Mouse (Mus musculus): ENCODE results near the gene Atad1. TPM values are rescaled to one million over a fixed set of nuclear protein-coding genes. Genes with fewer than 3 reads are reported as not detected.
"Not testable (repeated sequence)": the region's sequence is repeated elsewhere in the genome, so short reads cannot be mapped to it uniquely, and the experiment has no call there.

Atad1 gene
- polyA plus RNA-seq, 1 experiment from 2014 or later: 79.7 TPM

GRCm38 (mm10) chr19:32711761-32712541, 27.6 kb downstream of the Atad1 start:
- Histone ChIP-seq H3K9me3 (ENCODE audit: control insufficient read depth, low read length) (no peaks in the 10 kb centered on the region), H3K4me3 (ENCODE audit: low read depth, low read length) (peak overlapping the region; percentile 83), H3K27me3 (replicated peaks; ENCODE audit: control insufficient read depth, insufficient read depth, low read length) (no peaks in the 10 kb centered on the region), H3K4me2 (ENCODE audit: low read length) (peak overlapping the region; percentile 57), H3K9ac (ENCODE audit: low read length) (peak overlapping the region; percentile 89), H3K4me1 (replicated peaks; ENCODE audit: control insufficient read depth, insufficient read depth, low read length) (peaks cover 6% of the 10 kb centered on the region; the same call in 1 of the 2 replicates), H3K27ac (ENCODE audit: low read depth) (peak overlapping the region; percentile 75), H3K36me3 (ENCODE audit: control insufficient read depth, insufficient read depth, low read length) (0 out of 2 replicates have a peak, but pooled peaks cover 2% of the 10 kb centered on the region)
- DNase-seq (ENCODE audit: low spot score) (peak; percentile 97), ATAC-seq (replicated peaks; ENCODE audit: low FRiP score, low TSS enrichment, low read depth) (peak; percentile 94)
- under 1% methylated on average over 63 of the region's 63 CpGs for WGBS

- peaks cover 17% of the 10 kb centered on the region for H3K36me3 ChIP-seq (ENCODE audit: control insufficient read depth, insufficient read depth, low read length)
- no peak overlapping the region for H3K9ac ChIP-seq (ENCODE audit: low read length)
- ATAC-seq (replicated peaks; ENCODE audit: low FRiP score, low TSS enrichment, low read depth) (no peak), DNase-seq (ENCODE audit: low spot score) (no peak)
- WGBS: 66% methylated on average over 3 of the region's 3 CpGs
- H3K27ac ChIP-seq (ENCODE audit: low read depth): no peak overlapping the region
- no peaks in the 10 kb centered on the region for H3K9me3 ChIP-seq (ENCODE audit: control insufficient read depth, low read length)
- H3K4me3 ChIP-seq (ENCODE audit: low read depth, low read length): no peak overlapping the region
- H3K4me1 ChIP-seq (replicated peaks; ENCODE audit: control insufficient read depth, insufficient read depth, low read length): peaks cover 6% of the 10 kb centered on the region; the same call in 1 of the 2 replicates
- H3K4me2 ChIP-seq (ENCODE audit: low read length): no peak overlapping the region
- no peaks in the 10 kb centered on the region for H3K27me3 ChIP-seq (replicated peaks; ENCODE audit: control insufficient read depth, insufficient read depth, low read length)
Measured at GRCm38 (mm10) chr19:32710288-32710687, 29.3 kb downstream of the Atad1 start.

GRCm38 (mm10) chr19:32708996-32709395, 30.6 kb downstream of the Atad1 start:
- peaks cover 6% of the 10 kb centered on the region; the same call in 1 of the 2 replicates for H3K4me1 ChIP-seq (replicated peaks; ENCODE audit: control insufficient read depth, insufficient read depth, low read length)
- H3K9ac ChIP-seq (ENCODE audit: low read length): no peak overlapping the region
- H3K27me3 ChIP-seq (replicated peaks; ENCODE audit: control insufficient read depth, insufficient read depth, low read length): no peaks in the 10 kb centered on the region
- H3K27ac ChIP-seq (ENCODE audit: low read depth): no peak overlapping the region
- 84% methylated on average over 5 of the region's 5 CpGs for WGBS
- no peak overlapping the region for H3K4me2 ChIP-seq (ENCODE audit: low read length)
- H3K36me3 ChIP-seq (ENCODE audit: control insufficient read depth, insufficient read depth, low read length): peaks cover 30% of the 10 kb centered on the region
- no peaks in the 10 kb centered on the region for H3K9me3 ChIP-seq (ENCODE audit: control insufficient read depth, low read length)
- DNase-seq (ENCODE audit: low spot score) (no peak), ATAC-seq (replicated peaks; ENCODE audit: low FRiP score, low TSS enrichment, low read depth) (no peak)
- H3K4me3 ChIP-seq (ENCODE audit: low read depth, low read length): no peak overlapping the region

- Histone ChIP-seq H3K9ac (ENCODE audit: low read length) (no peak overlapping the region), H3K36me3 (ENCODE audit: control insufficient read depth, insufficient read depth, low read length) (peaks cover 86% of the 10 kb centered on the region), H3K4me3 (ENCODE audit: low read depth, low read length) (no peak overlapping the region), H3K9me3 (ENCODE audit: control insufficient read depth, low read length) (no peaks in the 10 kb centered on the region), H3K4me1 (replicated peaks; ENCODE audit: control insufficient read depth, insufficient read depth, low read length) (no peaks in the 10 kb centered on the region), H3K27ac (ENCODE audit: low read depth) (no peak overlapping the region), H3K27me3 (replicated peaks; ENCODE audit: control insufficient read depth, insufficient read depth, low read length) (no peaks in the 10 kb centered on the region), H3K4me2 (ENCODE audit: low read length) (no peak overlapping the region)
- ATAC-seq (replicated peaks; ENCODE audit: low FRiP score, low TSS enrichment, low read depth): no peak
- WGBS: 79% methylated on average over 3 of the region's 3 CpGs
- DNase-seq (ENCODE audit: low spot score): no peak
Measured at GRCm38 (mm10) chr19:32702191-32702590, 37.4 kb downstream of the Atad1 start.

- Histone ChIP-seq H3K4me3 (ENCODE audit: low read depth, low read length) (no peak overlapping the region), H3K4me1 (replicated peaks; ENCODE audit: control insufficient read depth, insufficient read depth, low read length) (no peaks in the 10 kb centered on the region), H3K36me3 (ENCODE audit: control insufficient read depth, insufficient read depth, low read length) (peaks cover 90% of the 10 kb centered on the region), H3K9me3 (ENCODE audit: control insufficient read depth, low read length) (no peaks in the 10 kb centered on the region), H3K27me3 (replicated peaks; ENCODE audit: control insufficient read depth, insufficient read depth, low read length) (no peaks in the 10 kb centered on the region), H3K9ac (ENCODE audit: low read length) (no peak overlapping the region), H3K4me2 (ENCODE audit: low read length) (no peak overlapping the region), H3K27ac (ENCODE audit: low read depth) (no peak overlapping the region)
- DNase-seq (ENCODE audit: low spot score): no peak
- no peak for ATAC-seq (replicated peaks; ENCODE audit: low FRiP score, low TSS enrichment, low read depth)
- 95% methylated on average over 2 of the region's 2 CpGs for WGBS
Measured at GRCm38 (mm10) chr19:32696674-32697073, 42.9 kb downstream of the Atad1 start.

- Histone ChIP-seq H3K9me3 (ENCODE audit: control insufficient read depth, low read length) (no peaks in the 10 kb centered on the region), H3K36me3 (ENCODE audit: control insufficient read depth, insufficient read depth, low read length) (peaks cover 59% of the 10 kb centered on the region), H3K9ac (ENCODE audit: low read length) (no peak overlapping the region), H3K27me3 (replicated peaks; ENCODE audit: control insufficient read depth, insufficient read depth, low read length) (no peaks in the 10 kb centered on the region), H3K27ac (ENCODE audit: low read depth) (no peak overlapping the region), H3K4me1 (replicated peaks; ENCODE audit: control insufficient read depth, insufficient read depth, low read length) (no peaks in the 10 kb centered on the region), H3K4me3 (ENCODE audit: low read depth, low read length) (no peak overlapping the region), H3K4me2 (ENCODE audit: low read length) (no peak overlapping the region)
- DNase-seq (ENCODE audit: low spot score): peak; percentile 55
- 75% methylated on average over 6 of the region's 6 CpGs for WGBS
- no peak for ATAC-seq (replicated peaks; ENCODE audit: low FRiP score, low TSS enrichment, low read depth)
Measured at GRCm38 (mm10) chr19:32689724-32690123, 49.9 kb downstream of the Atad1 start.

GRCm38 (mm10) chr19:32688227-32688626, 51.4 kb downstream of the Atad1 start:
- not testable (repeated sequence) for H3K4me3 ChIP-seq (ENCODE audit: low read depth, low read length); H3K4me2 ChIP-seq (ENCODE audit: low read length); ATAC-seq (replicated peaks; ENCODE audit: low FRiP score, low TSS enrichment, low read depth); H3K9me3 ChIP-seq (ENCODE audit: control insufficient read depth, low read length); H3K4me1 ChIP-seq (replicated peaks; ENCODE audit: control insufficient read depth, insufficient read depth, low read length); H3K27me3 ChIP-seq (replicated peaks; ENCODE audit: control insufficient read depth, insufficient read depth, low read length); DNase-seq (ENCODE audit: low spot score); H3K9ac ChIP-seq (ENCODE audit: low read length); H3K27ac ChIP-seq (ENCODE audit: low read depth)
- peaks cover 51% of the 10 kb centered on the region for H3K36me3 ChIP-seq (ENCODE audit: control insufficient read depth, insufficient read depth, low read length)
- 84% methylated on average over 3 of the region's 3 CpGs for WGBS

GRCm38 (mm10) chr19:32687721-32688120, 51.9 kb downstream of the Atad1 start:
- Histone ChIP-seq H3K36me3 (ENCODE audit: control insufficient read depth, insufficient read depth, low read length) (peaks cover 50% of the 10 kb centered on the region), H3K27ac (ENCODE audit: low read depth) (no peak overlapping the region), H3K9ac (ENCODE audit: low read length) (no peak overlapping the region), H3K9me3 (ENCODE audit: control insufficient read depth, low read length) (no peaks in the 10 kb centered on the region), H3K4me3 (ENCODE audit: low read depth, low read length) (no peak overlapping the region), H3K4me1 (replicated peaks; ENCODE audit: control insufficient read depth, insufficient read depth, low read length) (no peaks in the 10 kb centered on the region), H3K27me3 (replicated peaks; ENCODE audit: control insufficient read depth, insufficient read depth, low read length) (no peaks in the 10 kb centered on the region), H3K4me2 (ENCODE audit: low read length) (no peak overlapping the region)
- DNase-seq (ENCODE audit: low spot score) (no peak), ATAC-seq (replicated peaks; ENCODE audit: low FRiP score, low TSS enrichment, low read depth) (no peak)
- 85% methylated on average over 5 of the region's 5 CpGs for WGBS

- H3K36me3 ChIP-seq (ENCODE audit: control insufficient read depth, insufficient read depth, low read length): peaks cover 62% of the 10 kb centered on the region
- WGBS: 85% methylated on average over 5 of the region's 5 CpGs
- H3K9ac ChIP-seq (ENCODE audit: low read length): no peak overlapping the region
Measured at GRCm38 (mm10) chr19:32683081-32683480, 56.5 kb downstream of the Atad1 start.

More at GRCm38 (mm10) chr19:32683081-32683480, 56.5 kb downstream of the Atad1 start:
- Histone ChIP-seq H3K27me3 (replicated peaks; ENCODE audit: control insufficient read depth, insufficient read depth, low read length) (no peaks in the 10 kb centered on the region), H3K4me2 (ENCODE audit: low read length) (no peak overlapping the region), H3K4me1 (replicated peaks; ENCODE audit: control insufficient read depth, insufficient read depth, low read length) (no peaks in the 10 kb centered on the region), H3K4me3 (ENCODE audit: low read depth, low read length) (no peak overlapping the region), H3K27ac (ENCODE audit: low read depth) (no peak overlapping the region), H3K9me3 (ENCODE audit: control insufficient read depth, low read length) (no peaks in the 10 kb centered on the region)
- DNase-seq (ENCODE audit: low spot score): no peak
- ATAC-seq (replicated peaks; ENCODE audit: low FRiP score, low TSS enrichment, low read depth): no peak
